Mouse (Mus musculus): ENCODE measurements around the gene Inafm1. TPM values are rescaled to one million over a fixed set of nuclear protein-coding genes. Genes with fewer than 3 reads are reported as not detected.

Inafm1 gene
- polyA plus RNA-seq (2015; fragmentation: Nextera tagmentation; extraction: Ambion mirVana): 13.0 and 14.2 TPM in 2 replicates

DNA sequence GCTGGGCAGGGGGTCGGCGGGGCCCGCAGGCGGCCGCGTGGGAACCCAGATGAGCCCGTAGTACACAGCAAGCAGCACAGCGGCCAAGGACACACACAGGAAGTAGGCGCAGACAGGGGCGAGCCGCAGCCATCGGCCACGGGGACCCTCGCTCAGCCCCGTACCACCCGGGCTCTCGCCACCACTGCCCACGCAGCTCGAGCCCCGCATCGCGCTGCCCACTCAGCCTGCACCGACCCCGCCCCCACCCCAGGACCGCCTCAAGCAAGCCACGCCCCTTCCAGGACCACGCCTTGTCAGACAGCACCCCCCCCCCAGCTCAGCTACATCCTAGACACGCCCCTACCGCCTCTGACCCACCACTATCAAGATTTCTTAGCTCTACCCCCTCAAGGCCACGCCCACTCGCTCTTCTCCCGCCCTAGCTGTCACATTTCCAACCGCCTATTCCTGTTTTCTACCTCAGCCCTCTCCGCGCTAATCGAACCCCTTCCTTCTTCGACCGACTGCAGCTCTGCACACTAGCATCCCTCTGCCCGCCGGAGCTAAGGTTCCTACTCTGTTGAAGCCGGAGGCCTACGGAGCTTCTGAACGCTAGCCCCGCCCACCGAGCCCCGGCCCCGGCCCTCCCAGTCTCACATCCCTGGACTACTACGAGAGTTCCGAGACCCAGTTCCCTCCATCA lies at the start of gene Inafm1:
Gene Inafm1, minus strand, starts transcription at position 537 of the 685 bp plus-strand sequence.
- 1% methylated on average over 41 of the region's 49 CpGs for WGBS
- peak within 1 kb of the TSS; percentile 80 for H3K4me3 ChIP-seq (ENCODE audit: low read length)
- no peaks in the 10 kb centered on the region for H3K9me3 ChIP-seq (ENCODE audit: control insufficient read depth, low read length)
- peak; percentile 78 for ATAC-seq
- no peaks in the 10 kb centered on the region for H3K36me3 ChIP-seq (ENCODE audit: control insufficient read depth, insufficient read depth, low read length)
- H3K27me3 ChIP-seq (replicated peaks; ENCODE audit: control insufficient read depth, insufficient read depth, low read length): no peaks in the 10 kb centered on the region
- peak within 1 kb of the TSS; percentile 86 for H3K9ac ChIP-seq (ENCODE audit: low read depth, low read length)
- H3K4me1 ChIP-seq (ENCODE audit: control insufficient read depth, insufficient read depth, low read length): peaks cover 32% of the 10 kb centered on the region
- H3K4me2 ChIP-seq (ENCODE audit: low read depth, low read length): peak within 1 kb of the TSS; percentile 91
- H3K27ac ChIP-seq (ENCODE audit: low read length): peak within 1 kb of the TSS; percentile 97

DNA sequence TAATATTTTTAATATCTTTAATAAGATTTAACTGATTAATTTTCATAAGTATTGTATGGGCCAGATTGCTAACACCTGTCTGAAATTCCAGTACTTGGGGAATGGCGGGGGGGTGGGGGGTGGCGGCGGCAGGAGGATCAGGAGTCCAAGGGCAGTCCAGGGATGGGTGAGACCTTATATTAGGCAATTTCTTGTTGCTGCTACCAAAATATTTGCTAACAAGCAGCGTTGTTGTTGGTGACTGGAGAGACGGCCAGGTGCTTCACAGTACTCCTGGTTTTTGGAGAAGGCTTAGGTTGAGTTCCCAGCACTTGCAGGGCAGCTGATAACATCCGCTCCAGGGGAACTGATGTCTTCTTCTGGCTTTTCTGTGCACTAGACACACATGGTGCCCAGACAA lies 47.1 kb upstream of the Inafm1 start:
- Histone ChIP-seq H3K27ac (ENCODE audit: low read length) (no peak overlapping the region), H3K36me3 (ENCODE audit: control insufficient read depth, insufficient read depth, low read length) (0 out of 2 replicates have a peak, but pooled peaks cover 2% of the 10 kb centered on the region), H3K4me1 (ENCODE audit: control insufficient read depth, insufficient read depth, low read length) (peaks cover 2% of the 10 kb centered on the region; the same call in 1 of the 2 replicates), H3K4me2 (ENCODE audit: low read depth, low read length) (no peak overlapping the region), H3K9ac (ENCODE audit: low read depth, low read length) (no peak overlapping the region), H3K27me3 (replicated peaks; ENCODE audit: control insufficient read depth, insufficient read depth, low read length) (no peaks in the 10 kb centered on the region), H3K4me3 (ENCODE audit: low read length) (no peak overlapping the region), H3K9me3 (ENCODE audit: control insufficient read depth, low read length) (no peaks in the 10 kb centered on the region)
- no peak for ATAC-seq
- WGBS: 83% methylated on average over 6 of the region's 6 CpGs

DNA sequence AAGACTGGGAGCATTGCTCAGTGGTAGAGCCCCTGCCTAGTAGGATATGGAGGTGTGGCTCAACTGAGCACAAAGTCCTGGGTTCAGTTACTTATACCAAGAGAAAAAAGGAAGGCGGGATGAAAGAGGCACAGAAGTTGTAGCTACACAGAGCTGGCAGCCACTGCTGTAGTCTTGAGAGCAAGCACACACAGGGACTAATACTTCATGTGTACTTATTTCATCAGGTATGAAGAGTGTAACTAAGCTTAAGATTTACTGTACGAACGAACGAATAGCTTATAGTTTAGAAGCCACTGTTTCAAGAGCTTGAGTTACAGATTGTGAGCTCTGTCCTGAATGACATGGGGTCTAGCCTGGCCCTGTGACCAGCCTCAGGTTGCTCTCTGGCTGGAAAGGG lies 45.8 kb upstream of the Inafm1 start:
- ATAC-seq: no peak
- no peaks in the 10 kb centered on the region for H3K27me3 ChIP-seq (replicated peaks; ENCODE audit: control insufficient read depth, insufficient read depth, low read length)
- no peak overlapping the region for H3K4me3 ChIP-seq (ENCODE audit: low read length)

GRCm38 (mm10) chr7:16317094-16317493 lies 43.7 kb upstream of the Inafm1 start:
- Histone ChIP-seq H3K36me3 (ENCODE audit: control insufficient read depth, insufficient read depth, low read length) (no peaks in the 10 kb centered on the region), H3K4me1 (ENCODE audit: control insufficient read depth, insufficient read depth, low read length) (peaks cover 20% of the 10 kb centered on the region), H3K4me2 (ENCODE audit: low read depth, low read length) (no peak overlapping the region), H3K27me3 (replicated peaks; ENCODE audit: control insufficient read depth, insufficient read depth, low read length) (no peaks in the 10 kb centered on the region), H3K4me3 (ENCODE audit: low read length) (no peak overlapping the region), H3K9ac (ENCODE audit: low read depth, low read length) (no peak overlapping the region), H3K9me3 (ENCODE audit: control insufficient read depth, low read length) (no peaks in the 10 kb centered on the region), H3K27ac (ENCODE audit: low read length) (no peak overlapping the region)
- ATAC-seq: no peak
- WGBS: 84% methylated on average over 14 of the region's 14 CpGs

More for the DNA sequence above, 45.8 kb upstream of the Inafm1 start:
- Histone ChIP-seq H3K9me3 (ENCODE audit: control insufficient read depth, low read length) (no peaks in the 10 kb centered on the region), H3K36me3 (ENCODE audit: control insufficient read depth, insufficient read depth, low read length) (no peaks in the 10 kb centered on the region), H3K4me1 (ENCODE audit: control insufficient read depth, insufficient read depth, low read length) (peaks cover 5% of the 10 kb centered on the region), H3K9ac (ENCODE audit: low read depth, low read length) (no peak overlapping the region), H3K4me2 (ENCODE audit: low read depth, low read length) (no peak overlapping the region), H3K27ac (ENCODE audit: low read length) (no peak overlapping the region)
- WGBS: 85% methylated on average over 4 of the region's 4 CpGs

DNA sequence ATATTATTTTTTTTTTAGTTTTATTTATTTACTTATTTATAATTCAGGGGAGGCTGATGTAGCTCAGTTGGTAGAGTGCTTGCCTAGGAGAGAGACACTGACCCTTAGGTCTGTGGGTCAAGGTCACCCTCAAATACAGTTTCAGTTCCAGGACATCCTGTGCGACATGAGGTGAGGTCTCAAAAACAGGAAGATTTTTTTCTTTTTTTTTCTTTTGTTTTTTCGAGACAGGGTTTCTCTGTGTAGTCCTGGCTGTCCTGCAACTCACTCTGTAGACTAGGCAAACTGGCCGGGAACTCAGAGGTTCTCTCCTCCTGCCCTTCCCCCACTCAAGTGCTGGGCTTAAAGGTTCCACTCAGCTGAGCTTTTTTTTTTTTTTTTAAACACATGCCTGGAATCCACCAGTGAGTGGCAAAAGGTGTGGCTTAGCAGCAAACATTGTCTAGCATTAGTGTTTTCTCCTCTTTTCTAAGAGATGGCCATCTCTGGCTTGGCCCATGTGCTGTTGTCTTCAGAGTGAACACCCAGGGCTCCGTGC lies 41.9 kb upstream of the Inafm1 start:
- H3K36me3 ChIP-seq (ENCODE audit: control insufficient read depth, insufficient read depth, low read length): no peaks in the 10 kb centered on the region
- no peaks in the 10 kb centered on the region for H3K27me3 ChIP-seq (replicated peaks; ENCODE audit: control insufficient read depth, insufficient read depth, low read length)
- WGBS: 57% methylated on average over 4 of the region's 4 CpGs
- no peak overlapping the region for H3K9ac ChIP-seq (ENCODE audit: low read depth, low read length)
- no peaks in the 10 kb centered on the region for H3K9me3 ChIP-seq (ENCODE audit: control insufficient read depth, low read length)
- H3K4me2 ChIP-seq (ENCODE audit: low read depth, low read length): no peak overlapping the region
- no peak overlapping the region for H3K4me3 ChIP-seq (ENCODE audit: low read length)
- peaks cover 32% of the 10 kb centered on the region for H3K4me1 ChIP-seq (ENCODE audit: control insufficient read depth, insufficient read depth, low read length)
- ATAC-seq: no peak
- no peak overlapping the region; the same call in 1 of the 2 replicates for H3K27ac ChIP-seq (ENCODE audit: low read length)

- Histone ChIP-seq H3K27ac (ENCODE audit: low read length) (peak overlapping the region; percentile 97), H3K36me3 (ENCODE audit: control insufficient read depth, insufficient read depth, low read length) (no peaks in the 10 kb centered on the region), H3K9ac (ENCODE audit: low read depth, low read length) (peak overlapping the region; percentile 98), H3K9me3 (ENCODE audit: control insufficient read depth, low read length) (no peaks in the 10 kb centered on the region), H3K4me1 (ENCODE audit: control insufficient read depth, insufficient read depth, low read length) (peaks cover 37% of the 10 kb centered on the region), H3K4me3 (ENCODE audit: low read length) (peak overlapping the region; percentile 82), H3K27me3 (replicated peaks; ENCODE audit: control insufficient read depth, insufficient read depth, low read length) (no peaks in the 10 kb centered on the region), H3K4me2 (ENCODE audit: low read depth, low read length) (peak overlapping the region; percentile 98)
- 16% methylated on average over 13 of the region's 13 CpGs for WGBS
- ATAC-seq: no peak; the same call in 1 of the 2 replicates
Measured at GRCm38 (mm10) chr7:16314221-16314775, 40.9 kb upstream of the Inafm1 start.

- Histone ChIP-seq H3K27ac (ENCODE audit: low read length) (peak overlapping the region; percentile 97), H3K27me3 (replicated peaks; ENCODE audit: control insufficient read depth, insufficient read depth, low read length) (no peaks in the 10 kb centered on the region), H3K9ac (ENCODE audit: low read depth, low read length) (peak overlapping the region; percentile 98), H3K9me3 (ENCODE audit: control insufficient read depth, low read length) (no peaks in the 10 kb centered on the region), H3K4me1 (ENCODE audit: control insufficient read depth, insufficient read depth, low read length) (peaks cover 42% of the 10 kb centered on the region), H3K4me2 (ENCODE audit: low read depth, low read length) (peak overlapping the region; percentile 98), H3K4me3 (ENCODE audit: low read length) (peak overlapping the region; percentile 82), H3K36me3 (ENCODE audit: control insufficient read depth, insufficient read depth, low read length) (no peaks in the 10 kb centered on the region)
- 1% methylated on average over 66 of the region's 66 CpGs for WGBS
- ATAC-seq: peak; percentile 67
Measured at GRCm38 (mm10) chr7:16313481-16314220, 40.2 kb upstream of the Inafm1 start.

DNA sequence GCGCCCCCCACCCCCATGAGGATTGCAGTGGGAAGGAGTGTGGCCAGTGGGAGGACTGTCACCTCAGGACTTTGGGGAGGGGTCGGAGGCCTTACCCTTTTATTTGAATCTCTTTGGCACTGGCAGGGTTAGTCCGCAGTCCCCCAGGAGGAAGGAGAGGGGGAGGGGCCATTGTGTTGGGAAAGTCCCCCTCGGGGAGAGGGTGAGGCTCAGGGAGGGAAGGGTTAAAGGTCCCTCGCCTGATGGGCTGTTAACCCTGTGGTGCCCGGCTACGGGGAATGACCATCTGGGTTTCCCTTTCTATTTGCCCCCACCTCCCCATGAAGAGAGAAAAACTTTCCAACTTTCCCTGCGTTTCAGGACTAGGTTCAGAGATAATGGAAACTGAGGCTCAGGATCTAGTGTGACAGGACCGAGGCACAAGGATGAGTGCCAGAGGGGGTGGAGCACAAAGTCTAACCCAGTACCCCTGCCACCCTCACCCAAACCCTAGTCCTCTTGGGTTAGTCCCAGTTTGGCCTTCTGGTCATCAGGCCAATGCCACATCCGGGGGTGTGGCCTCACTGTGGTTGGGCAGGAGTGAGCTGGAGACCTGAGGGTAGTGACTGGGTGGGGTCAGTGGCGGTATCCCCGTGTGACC lies 39.4 kb upstream of the Inafm1 start:
- Histone ChIP-seq H3K4me3 (ENCODE audit: low read length) (peak overlapping the region; percentile 82), H3K4me2 (ENCODE audit: low read depth, low read length) (peak overlapping the region; percentile 98), H3K9ac (ENCODE audit: low read depth, low read length) (peak overlapping the region; percentile 98), H3K27me3 (replicated peaks; ENCODE audit: control insufficient read depth, insufficient read depth, low read length) (no peaks in the 10 kb centered on the region), H3K27ac (ENCODE audit: low read length) (peak overlapping the region; percentile 97), H3K9me3 (ENCODE audit: control insufficient read depth, low read length) (no peaks in the 10 kb centered on the region), H3K4me1 (ENCODE audit: control insufficient read depth, insufficient read depth, low read length) (peaks cover 46% of the 10 kb centered on the region), H3K36me3 (ENCODE audit: control insufficient read depth, insufficient read depth, low read length) (no peaks in the 10 kb centered on the region)
- ATAC-seq: peak; percentile 40
- WGBS: under 1% methylated on average over 11 of the region's 12 CpGs

All from intestine, embryonic 16.5 days (tissue).